Mouse (Mus musculus): ENCODE measurements around the gene Hist1h2bc. TPM values are rescaled to one million over a fixed set of nuclear protein-coding genes. Genes with fewer than 3 reads are reported as not detected.
A peak's percentile ranks its signal among the peaks of the same experiment; 100 is the strongest.
"Not testable (repeated sequence)": the region's sequence is repeated elsewhere in the genome, so short reads cannot be mapped to it uniquely, and the experiment has no call there.

Gene Hist1h2bc
- polyA plus RNA-seq (2015; fragmentation: Nextera tagmentation; extraction: Ambion mirVana) = 81.2 and 88.9 TPM in 2 replicates

- DNase-seq = peak; percentile 91
- under 1% methylated on average over 28 of the region's 32 CpGs for WGBS (ENCODE audit: insufficient replicate concordance)
- Histone ChIP-seq H3K9me3 (replicated peaks) (no peaks in the 10 kb centered on the region), H3K9ac (peak within 1 kb of the TSS; percentile 86), H3K4me2 (peak within 1 kb of the TSS; percentile 82), H3K36me3 (no peaks in the 10 kb centered on the region), H3K27ac (peak within 1 kb of the TSS; percentile 100), H3K4me3 (replicated peaks) (peak within 1 kb of the TSS; percentile 66), H3K4me1 (replicated peaks) (peaks cover 59% of the 10 kb centered on the region), H3K27me3 (no peaks in the 10 kb centered on the region)
- ATAC-seq (ENCODE audit: low read depth) = peak; percentile 94
Observed at GRCm38 (mm10) chr13:23683755-23684281, at the start of gene Hist1h2bc, which contains the start of gene Hist1h2ac. TSS of gene Hist1h2bc (plus strand) at chr13:23684199. TSS of gene Hist1h2ac (minus strand) at chr13:23683948.

GRCm38 (mm10) chr13:23659636-23660366 is 24.2 kb upstream of the Hist1h2bc start:
- H3K36me3 ChIP-seq = no peaks in the 10 kb centered on the region
- no peak overlapping the region for H3K4me3 ChIP-seq (replicated peaks)
- H3K27me3 ChIP-seq = 0 out of 2 replicates have a peak, but pooled peaks cover 8% of the 10 kb centered on the region
- ATAC-seq (ENCODE audit: low read depth) = no peak
- WGBS (ENCODE audit: insufficient replicate concordance) = 61% methylated on average over 6 of the region's 6 CpGs
- H3K9me3 ChIP-seq (replicated peaks) = no peaks in the 10 kb centered on the region
- no peaks in the 10 kb centered on the region for H3K4me1 ChIP-seq (replicated peaks)
- H3K27ac ChIP-seq = no peak overlapping the region
- DNase-seq = no peak
- no peak overlapping the region for H3K9ac ChIP-seq
- no peak overlapping the region for H3K4me2 ChIP-seq

DNA sequence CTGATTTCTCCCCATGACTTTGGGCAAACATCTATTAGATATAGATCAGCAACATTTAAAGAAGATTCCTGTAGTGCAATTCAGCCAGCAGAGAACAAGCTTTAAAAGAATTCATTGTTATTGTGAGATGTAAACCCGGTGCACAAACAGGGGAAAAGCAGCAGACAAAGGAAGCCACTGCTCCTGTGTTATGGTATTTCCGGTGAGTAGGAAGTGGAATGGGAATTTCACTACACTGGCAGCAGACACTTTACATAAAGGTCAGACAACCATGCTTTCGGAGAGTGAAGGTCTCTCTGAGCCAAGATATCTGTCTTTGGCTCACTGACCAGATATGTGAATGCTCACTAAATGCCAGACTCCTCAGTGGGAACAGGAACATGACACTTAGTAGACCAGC is 21.5 kb upstream of the Hist1h2bc start:
- no peak overlapping the region for H3K4me2 ChIP-seq
- no peak overlapping the region for H3K4me3 ChIP-seq (replicated peaks)
- H3K27ac ChIP-seq = no peak overlapping the region
- H3K4me1 ChIP-seq (replicated peaks) = no peaks in the 10 kb centered on the region
- WGBS (ENCODE audit: insufficient replicate concordance) = 54% methylated on average over 3 of the region's 3 CpGs
- no peaks in the 10 kb centered on the region for H3K36me3 ChIP-seq
- no peak overlapping the region for H3K9ac ChIP-seq
- DNase-seq = no peak
- H3K9me3 ChIP-seq (replicated peaks) = no peaks in the 10 kb centered on the region
- no peak for ATAC-seq (ENCODE audit: low read depth)
- H3K27me3 ChIP-seq = 0 out of 2 replicates have a peak, but pooled peaks cover 8% of the 10 kb centered on the region

GRCm38 (mm10) chr13:23681990-23682582 is 1.9 kb upstream of the Hist1h2bc start:
- H3K36me3 ChIP-seq = no peaks in the 10 kb centered on the region
- peak overlapping the region; percentile 86 for H3K9ac ChIP-seq
- peak overlapping the region; percentile 100 for H3K27ac ChIP-seq
- peaks cover 46% of the 10 kb centered on the region for H3K4me1 ChIP-seq (replicated peaks)
- peak overlapping the region; percentile 78 for H3K4me2 ChIP-seq
- no peaks in the 10 kb centered on the region for H3K27me3 ChIP-seq
- H3K4me3 ChIP-seq (replicated peaks) = peak overlapping the region; percentile 61
- DNase-seq (no peak), ATAC-seq (ENCODE audit: low read depth) (no peak)
- H3K9me3 ChIP-seq (replicated peaks) = no peaks in the 10 kb centered on the region
- WGBS (ENCODE audit: insufficient replicate concordance) = 58% methylated on average over 6 of the region's 6 CpGs

DNA sequence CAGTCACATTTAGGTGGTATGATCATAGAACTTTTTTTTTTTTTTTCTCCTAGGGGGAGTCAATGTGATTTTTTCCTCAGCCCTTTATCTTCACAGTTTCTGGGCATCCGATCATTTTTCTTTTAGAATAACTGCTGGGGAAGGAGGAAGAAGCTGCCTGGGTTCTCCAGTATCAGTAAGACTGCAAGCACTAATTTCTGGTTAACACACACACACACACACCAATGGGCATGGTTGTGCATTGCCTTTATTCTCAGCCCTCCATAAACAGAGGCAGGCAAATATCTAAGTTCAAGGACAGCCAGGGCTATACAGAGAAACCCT is 1.4 kb upstream of the Hist1h2bc start:
- Histone ChIP-seq H3K9ac (peak overlapping the region; percentile 86), H3K36me3 (no peaks in the 10 kb centered on the region), H3K4me2 (peak overlapping the region; percentile 78), H3K4me3 (replicated peaks) (peak overlapping the region; percentile 61), H3K9me3 (replicated peaks) (no peaks in the 10 kb centered on the region), H3K27ac (peak overlapping the region; percentile 100), H3K4me1 (replicated peaks) (peaks cover 49% of the 10 kb centered on the region), H3K27me3 (no peaks in the 10 kb centered on the region)
- no peak for DNase-seq
- ATAC-seq (ENCODE audit: low read depth) = no peak
- 5% methylated on average over 1 of the region's 1 CpGs for WGBS (ENCODE audit: insufficient replicate concordance)

GRCm38 (mm10) chr13:23682947-23683754 is 848 bp upstream of the Hist1h2bc start:
- Histone ChIP-seq H3K9ac (peak overlapping the region; percentile 86), H3K4me3 (replicated peaks) (peak overlapping the region; percentile 61), H3K4me2 (peak overlapping the region; percentile 78), H3K27ac (peak overlapping the region; percentile 100), H3K4me1 (replicated peaks) (peaks cover 55% of the 10 kb centered on the region)
- not testable (repeated sequence) for H3K27me3 ChIP-seq; H3K36me3 ChIP-seq; ATAC-seq (ENCODE audit: low read depth); H3K9me3 ChIP-seq (replicated peaks)
- DNase-seq = peak; percentile 35
- 11% methylated on average over 12 of the region's 30 CpGs for WGBS (ENCODE audit: insufficient replicate concordance)

DNA sequence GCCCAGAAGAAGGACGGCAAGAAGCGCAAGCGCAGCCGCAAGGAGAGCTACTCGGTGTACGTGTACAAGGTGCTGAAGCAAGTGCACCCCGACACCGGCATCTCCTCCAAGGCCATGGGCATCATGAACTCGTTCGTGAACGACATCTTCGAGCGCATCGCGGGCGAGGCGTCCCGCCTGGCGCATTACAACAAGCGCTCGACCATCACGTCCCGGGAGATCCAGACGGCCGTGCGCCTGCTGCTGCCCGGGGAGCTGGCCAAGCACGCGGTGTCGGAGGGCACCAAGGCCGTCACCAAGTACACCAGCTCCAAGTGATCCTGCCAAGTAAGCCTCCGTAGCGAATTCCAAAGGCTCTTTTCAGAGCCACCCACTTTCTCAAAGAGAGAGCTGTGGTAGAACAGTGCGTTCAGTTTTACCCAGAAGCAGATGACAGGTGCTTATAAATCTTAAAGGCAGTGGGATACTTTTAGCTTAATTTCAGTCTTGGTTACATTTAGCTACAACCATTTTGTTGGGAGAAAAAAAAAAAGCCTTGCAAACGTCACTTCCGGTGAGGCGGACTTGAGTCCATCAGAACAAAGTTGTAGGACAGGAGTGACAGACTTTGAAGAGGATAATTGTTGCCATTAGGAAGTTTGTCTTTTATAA is 421 bp downstream of the Hist1h2bc start:
- Histone ChIP-seq H3K9ac (peak overlapping the region; percentile 84), H3K4me2 (peak overlapping the region; percentile 82), H3K4me3 (replicated peaks) (peak overlapping the region; percentile 66), H3K27ac (peak overlapping the region; percentile 100), H3K4me1 (replicated peaks) (peaks cover 64% of the 10 kb centered on the region)
- not testable (repeated sequence) for H3K27me3 ChIP-seq; H3K9me3 ChIP-seq (replicated peaks); H3K36me3 ChIP-seq
- ATAC-seq (ENCODE audit: low read depth) (peak; percentile 21; the same call in 1 of the 2 replicates), DNase-seq (peak; percentile 67)
- 1% methylated on average over 19 of the region's 37 CpGs for WGBS (ENCODE audit: insufficient replicate concordance)

DNA sequence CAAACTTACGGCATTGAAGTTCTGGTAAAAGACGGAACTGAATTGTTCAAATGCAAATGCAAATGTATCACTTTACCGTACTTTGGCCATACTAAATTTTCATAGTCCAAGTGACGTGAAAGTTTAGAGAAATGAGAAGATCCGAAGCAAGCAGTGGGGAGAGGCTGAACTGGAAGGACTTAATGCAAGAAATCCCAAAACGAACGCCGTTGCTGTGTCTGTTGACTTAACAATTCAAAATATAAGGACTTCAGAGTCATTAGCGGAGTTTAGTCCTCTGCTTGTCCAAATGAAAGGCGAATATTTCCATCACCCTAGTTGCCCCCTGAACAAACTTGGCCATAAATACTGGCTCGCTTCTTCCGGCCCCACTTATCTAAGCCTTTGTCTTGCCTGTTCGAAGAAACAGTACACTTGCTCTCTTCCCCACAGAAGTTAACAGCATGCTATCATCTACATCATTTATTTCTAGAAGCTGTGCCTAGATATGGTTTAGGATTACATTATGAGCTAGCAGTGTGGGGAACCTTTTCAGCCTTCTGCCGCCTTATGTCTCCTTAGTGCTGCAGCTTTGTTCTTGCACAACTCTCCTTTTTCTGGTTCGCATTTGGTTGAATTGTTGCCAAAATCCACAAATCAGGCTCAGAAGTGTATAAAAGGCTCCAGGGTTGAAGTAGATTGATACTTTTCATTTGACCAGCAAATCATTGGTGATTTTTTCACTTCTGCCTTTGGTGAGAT is 1.3 kb downstream of the Hist1h2bc start:
- H3K9ac ChIP-seq = peak overlapping the region; percentile 84
- peak overlapping the region; percentile 100 for H3K27ac ChIP-seq
- H3K36me3 ChIP-seq = no peaks in the 10 kb centered on the region
- no peaks in the 10 kb centered on the region for H3K9me3 ChIP-seq (replicated peaks)
- peaks cover 61% of the 10 kb centered on the region for H3K4me1 ChIP-seq (replicated peaks)
- peak overlapping the region; percentile 82 for H3K4me2 ChIP-seq
- 4% methylated on average over 15 of the region's 15 CpGs for WGBS (ENCODE audit: insufficient replicate concordance)
- no peaks in the 10 kb centered on the region for H3K27me3 ChIP-seq
- no peak for ATAC-seq (ENCODE audit: low read depth)
- peak overlapping the region; percentile 66 for H3K4me3 ChIP-seq (replicated peaks)
- peak; percentile 42 for DNase-seq

DNA sequence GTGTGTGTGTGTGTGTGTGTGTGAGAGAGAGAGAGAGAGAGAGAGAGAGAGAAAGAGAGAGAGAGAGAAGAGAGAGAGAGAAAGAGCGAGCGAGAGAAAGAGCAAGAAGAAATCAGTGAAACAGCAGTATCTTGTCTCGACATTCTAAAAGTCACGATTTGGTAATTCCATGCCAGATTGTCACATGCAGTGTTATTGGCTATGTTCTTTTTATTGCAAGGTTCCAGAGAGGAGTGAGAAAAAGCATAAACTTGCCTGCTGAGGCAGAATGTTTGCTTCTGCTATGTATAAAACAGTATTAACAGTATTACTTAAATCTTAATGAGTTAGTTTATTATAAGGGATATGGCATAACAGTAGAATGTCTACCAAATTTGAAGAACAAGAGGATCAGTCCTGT is 2.0 kb downstream of the Hist1h2bc start:
- Histone ChIP-seq H3K9me3 (replicated peaks) (no peaks in the 10 kb centered on the region), H3K4me3 (replicated peaks) (peak overlapping the region; percentile 66), H3K27ac (peak overlapping the region; percentile 100), H3K36me3 (no peaks in the 10 kb centered on the region), H3K4me1 (replicated peaks) (peaks cover 61% of the 10 kb centered on the region), H3K4me2 (peak overlapping the region; percentile 82), H3K9ac (peak overlapping the region; percentile 84), H3K27me3 (no peaks in the 10 kb centered on the region)
- WGBS (ENCODE audit: insufficient replicate concordance) = 44% methylated on average over 4 of the region's 4 CpGs
- ATAC-seq (ENCODE audit: low read depth) (no peak), DNase-seq (no peak)

- ATAC-seq (ENCODE audit: low read depth) (no peak), DNase-seq (no peak)
- 80% methylated on average over 4 of the region's 4 CpGs for WGBS (ENCODE audit: insufficient replicate concordance)
- Histone ChIP-seq H3K36me3 (no peaks in the 10 kb centered on the region), H3K27me3 (no peaks in the 10 kb centered on the region), H3K4me2 (peak overlapping the region; percentile 38), H3K9ac (no peak overlapping the region), H3K4me1 (replicated peaks) (peaks cover 61% of the 10 kb centered on the region), H3K4me3 (replicated peaks) (peak overlapping the region; percentile 22; the same call in 1 of the 2 replicates), H3K27ac (peak overlapping the region; percentile 65; the same call in 1 of the 2 replicates), H3K9me3 (replicated peaks) (no peaks in the 10 kb centered on the region)
Observed at GRCm38 (mm10) chr13:23687181-23687580, 3.2 kb downstream of the Hist1h2bc start.

Measured in liver, embryonic 13.5 days (tissue).